Mouse (Mus musculus) 416B (cell line): ENCODE measurements at regions not wholly inside any gene's neighbourhood (a gene's known extent, or its start where the extent isn't known, plus 50 kb on each side); places are given as distances from the start of the nearest gene placed in this dataset.

ENCODE experiments used
- DNase-seq: peaks from one replicate; pipeline ENCODE4 v3.0.0; 2011; ENCODE audit warnings: low read depth

GRCm38 (mm10) chr15:29199988-29200387 is 972.4 kb upstream of the Ctnnd2 start:
- DNase-seq, result no peak

- no peak for DNase-seq
Observed at GRCm38 (mm10) chr15:29223667-29224066, 948.7 kb upstream of the Ctnnd2 start.

- no peak for DNase-seq
Observed at GRCm38 (mm10) chr15:29226889-29227288, 945.5 kb upstream of the Ctnnd2 start.

- DNase-seq, result peak; percentile 4
Observed at GRCm38 (mm10) chr15:29234635-29235034, 937.8 kb upstream of the Ctnnd2 start.

GRCm38 (mm10) chr15:29255152-29255551 is 917.2 kb upstream of the Ctnnd2 start:
- DNase-seq, result no peak

GRCm38 (mm10) chr15:29266767-29267166 is 905.6 kb upstream of the Ctnnd2 start:
- no peak for DNase-seq

- DNase-seq, result no peak
Observed at GRCm38 (mm10) chr15:29296454-29296853, 875.9 kb upstream of the Ctnnd2 start.
